1 mouse cellular context compared by ENCODE assay signal in the genomic region with DNA sequence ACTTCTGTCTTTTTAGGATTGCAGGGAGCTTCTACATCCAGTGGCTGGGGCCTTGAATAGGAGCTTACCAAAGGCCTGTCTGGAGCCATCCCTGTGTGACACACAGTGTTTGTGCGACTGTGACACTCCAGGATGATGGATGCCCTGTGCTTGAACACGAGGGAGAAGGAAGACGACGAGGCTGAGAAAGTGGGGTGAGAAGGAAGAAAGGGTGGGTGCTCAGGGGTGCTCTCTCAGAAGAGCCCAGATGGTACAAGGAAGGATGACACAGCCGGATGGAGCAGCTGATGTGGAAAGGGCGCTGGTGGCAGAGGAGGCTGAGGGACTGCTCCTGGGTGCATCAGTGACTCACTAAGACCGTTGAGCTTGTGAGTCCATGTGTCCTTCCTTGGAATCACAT.
TF ChIP-seq lines count a peak whose summit lies in the region.

A gene (plus strand): TSS at position 240 of the 400 bp plus-strand sequence.

TF ChIP-seq in MEL, 35 proteins besides CTCF, POLR2A, EP300 and RAD21 (continued from another document):
- no peak for TF ChIP-seq NRF1 (IDR thresholded peaks at IDR 0.05; ENCODE audit: insufficient read depth, low read depth, low read length, poor library complexity, severe bottlenecking)
- no peak for TF ChIP-seq MEF2A (IDR thresholded peaks at IDR 0.05; ENCODE audit: extremely low read depth, insufficient replicate concordance, low read depth, low read length, poor library complexity, severe bottlenecking)
- TF ChIP-seq ETS1 (IDR thresholded peaks at IDR 0.05; ENCODE audit: low read depth, low read length), result no peak
